Mouse (Mus musculus) limb, embryonic 15.5 days (tissue): ENCODE results near the gene Galt. TPM values are rescaled to one million over a fixed set of nuclear protein-coding genes. Genes with fewer than 3 reads are reported as not detected.
"Not testable (repeated sequence)": the region's sequence is repeated elsewhere in the genome, so short reads cannot be mapped to it uniquely, and the experiment has no call there.

Source experiments
- ATAC-seq: fragments of 200-750 bp; cut with Nextera tagmentation; 2 replicates; pipeline ENCODE4 v1.8.0; 2017; ENCODE audit warnings: low read depth, moderate TSS enrichment; ENCODE audit not compliant: insufficient number of reproducible peaks, low FRiP score, low TSS enrichment
- H3K27ac ChIP-seq: fragments of 300-500 bp; sonication (generic); 2 replicates; pipeline ENCODE4 v1.5.1; 2015; ENCODE audit warnings: moderate library complexity, mild to moderate bottlenecking, inconsistent platforms
- H3K27me3 ChIP-seq: fragments of 300-500 bp; sonication (generic); 2 replicates; pipeline ENCODE4 v1.6.1; 2015; ENCODE audit warnings: inconsistent platforms
- H3K36me3 ChIP-seq: fragments of 300-500 bp; sonication (generic); 2 replicates; pipeline ENCODE4 v1.6.1; 2015; ENCODE audit warnings: inconsistent platforms
- H3K4me1 ChIP-seq: fragments of 300-500 bp; sonication (generic); 2 replicates; pipeline ENCODE4 v1.6.1; 2015; ENCODE audit warnings: inconsistent platforms
- H3K4me2 ChIP-seq: fragments of 300-500 bp; sonication (generic); 2 replicates; pipeline ENCODE4 v1.6.1; 2015; ENCODE audit warnings: mild to moderate bottlenecking, inconsistent platforms
- H3K4me3 ChIP-seq: fragments of 300-500 bp; sonication (generic); 2 replicates; pipeline ENCODE4 v1.5.1; 2015; ENCODE audit warnings: mild to moderate bottlenecking, inconsistent platforms
- H3K9ac ChIP-seq: fragments of 300-500 bp; sonication (generic); 2 replicates; pipeline ENCODE4 v1.6.1; 2015; ENCODE audit warnings: inconsistent platforms
- H3K9me3 ChIP-seq: fragments of 300-500 bp; sonication (generic); 2 replicates; pipeline ENCODE4 v1.6.1; 2016; ENCODE audit warnings: inconsistent platforms
- WGBS: fragments of 180-500 bp; shearing (Covaris S2); methylation state at CpG from one replicate; pipeline ENCODE4 v1.1.7; 2015; 5-methylcytosine and 5-hydroxymethylcytosine counted together
- polyA plus RNA-seq: library from polyadenylated mRNA; unstranded; fragments of >200 nt; fragmentation: Nextera tagmentation; extraction: Ambion mirVana; gene quantifications from 2 replicates; pipeline ENCODE4 v1.2.1, GENCODE M21; 2015

The Galt gene
- polyA plus RNA-seq, 1 experiment from 2014 or later, result 38.7 TPM

GRCm38 (mm10) chr4:41783197-41783596 lies 28.2 kb downstream of the Galt start:
- not testable (repeated sequence) for H3K4me2 ChIP-seq, H3K9ac ChIP-seq, H3K36me3 ChIP-seq, H3K27ac ChIP-seq, H3K4me3 ChIP-seq, H3K27me3 ChIP-seq, H3K9me3 ChIP-seq, H3K4me1 ChIP-seq, ATAC-seq
- WGBS, result 31% methylated on average over 3 of the region's 3 CpGs

Other genes with a start within 250 kb of the Galt start
- gene 1110017D15Rik, start 237.9 kb upstream of the Galt start, polyA plus RNA-seq, result 0.88 and 1.1 TPM in 2 replicates
- 2.7 and 2.8 TPM in 2 replicates for gene Fam219a, start 185.7 kb upstream of the Galt start, polyA plus RNA-seq
- gene Dnaic1, start 185.5 kb upstream of the Galt start, polyA plus RNA-seq, result 1.2 TPM in 2 replicates
- gene Enho, start 114.9 kb upstream of the Galt start, polyA plus RNA-seq, result 8.7 and 9.5 TPM in 2 replicates
- 7.1 and 9.0 TPM in 2 replicates for gene Cntfr, start 58.1 kb upstream of the Galt start, polyA plus RNA-seq
- 431 and 444 TPM in 2 replicates for gene Il11ra1, start 55.2 kb upstream of the Galt start, polyA plus RNA-seq
- gene Rpp25l, start 41.7 kb upstream of the Galt start, polyA plus RNA-seq, result 66.0 and 69.1 TPM in 2 replicates
- 113 and 123 TPM in 2 replicates for gene Dctn3, start 32.1 kb upstream of the Galt start, polyA plus RNA-seq
- not detected in 2 replicates for gene Arid3c, start 24.1 kb upstream of the Galt start, polyA plus RNA-seq
- 76.1 and 88.5 TPM in 2 replicates for gene Sigmar1, start 929 bp downstream of the Galt start, polyA plus RNA-seq
- gene Ccl27a, start 19.0 kb downstream of the Galt start, polyA plus RNA-seq, result 35.4 and 42.1 TPM in 2 replicates
- gene Gm21541, start 148.4 kb downstream of the Galt start, polyA plus RNA-seq, result 18.0 and 19.5 TPM in 2 replicates
- gene Gm20878, start 186.3 kb downstream of the Galt start, polyA plus RNA-seq, result 1.7 and 2.6 TPM in 2 replicates
- gene Fam205a4, start 210.8 kb downstream of the Galt start, polyA plus RNA-seq, result 0.26 and 0.50 TPM in 2 replicates